Mouse (Mus musculus) MEL (cell line): ENCODE measurements around the gene Grk5. TPM values are rescaled to one million over a fixed set of nuclear protein-coding genes. Genes with fewer than 3 reads are reported as not detected.
A peak's percentile ranks its signal among the peaks of the same experiment; 100 is the strongest.

Experiments used
- DNase-seq: peaks from one replicate; pipeline ENCODE4 v3.0.0; 2011; ENCODE audit warnings: low read depth, low spot score
- H3K27ac ChIP-seq: 2 replicates; pipeline ENCODE4 v1.5.1; 2012; ENCODE audit warnings: low read depth, mild to moderate bottlenecking, control low read depth, low read length, moderate library complexity; ENCODE audit not compliant: control insufficient read depth
- H3K27me3 ChIP-seq, 2 experiments: fragments of 150-350 bp in 1 of 2; sonication (generic) in 1 of 2; 2 replicates each; pipeline ENCODE4 v1.6.1; 2012; ENCODE audit warnings: low read length in 2 of 2, mild to moderate bottlenecking in 2 of 2, improper control_type of control experiment in 1 of 2, moderate library complexity in 1 of 2; ENCODE audit not compliant: insufficient read depth in 2 of 2, control insufficient read depth in 1 of 2
- H3K36me3 ChIP-seq, 2 experiments: 2 replicates each; pipeline ENCODE4 v1.6.1; 2012 to 2014; ENCODE audit warnings: low read length in 2 of 2, improper control_type of control experiment in 1 of 2, inconsistent platforms in 1 of 2, mild to moderate bottlenecking in 1 of 2; ENCODE audit not compliant: insufficient read depth in 2 of 2, control insufficient read depth in 1 of 2
- H3K4me1 ChIP-seq, 2 experiments: fragments of 150-350 bp in 1 of 2; sonication (generic) in 1 of 2; 2 replicates each; pipeline ENCODE4 v1.6.1; 2012; ENCODE audit warnings: low read length in 2 of 2, improper control_type of control experiment in 1 of 2, mild to moderate bottlenecking in 1 of 2; ENCODE audit not compliant: insufficient read depth in 2 of 2, control insufficient read depth in 1 of 2
- H3K4me3 ChIP-seq, 2 experiments: fragments of 150-350 bp in 1 of 2; sonication (generic) in 1 of 2; 2 replicates each; pipeline ENCODE4 v1.5.1; 2012; ENCODE audit warnings: low read depth in 2 of 2, low read length in 2 of 2, mild to moderate bottlenecking in 2 of 2, moderate library complexity in 2 of 2, control low read depth in 1 of 2, improper control_type of control experiment in 1 of 2; ENCODE audit not compliant: control insufficient read depth in 1 of 2, insufficient read depth in 1 of 2
- H3K79me2 ChIP-seq: 2 replicates; pipeline ENCODE4 v1.6.1; 2012; ENCODE audit warnings: mild to moderate bottlenecking, low read length, moderate library complexity; ENCODE audit not compliant: control insufficient read depth, poor library complexity, insufficient read depth
- H3K9ac ChIP-seq: 2 replicates; pipeline ENCODE4 v1.6.1; 2012; ENCODE audit warnings: low read depth, mild to moderate bottlenecking, control low read depth, low read length, moderate library complexity; ENCODE audit not compliant: control insufficient read depth, poor library complexity, severe bottlenecking
- H3K9me3 ChIP-seq: fragments of 150-350 bp; sonication (generic); replicated peaks from 2 replicates; pipeline ENCODE4 v1.6.1; 2012; ENCODE audit warnings: mild to moderate bottlenecking, low read length, improper control_type of control experiment, moderate library complexity; ENCODE audit not compliant: insufficient read depth
- BHLHE40 ChIP-seq: IDR thresholded peaks from 2 replicates; pipeline ENCODE4 v1.6.1; 2012; ENCODE audit warnings: low read depth, mild to moderate bottlenecking, inconsistent platforms, low read length, improper control_type of control experiment, borderline replicate concordance
- CHD2 ChIP-seq: IDR thresholded peaks from 2 replicates; pipeline ENCODE4 v1.6.1; 2011; ENCODE audit warnings: low read length, improper control_type of control experiment
- CTCF ChIP-seq, 3 experiments: IDR thresholded peaks in 2 of 3; conservative IDR thresholded peaks in 1 of 3; 2 replicates each; pipeline ENCODE4 v1.5.1; 2011 to 2012; ENCODE audit warnings: low read length in 3 of 3, low read depth in 2 of 3, mild to moderate bottlenecking in 2 of 3, improper control_type of control experiment in 1 of 3, inconsistent platforms in 1 of 3, mixed read lengths in 1 of 3, moderate library complexity in 1 of 3; ENCODE audit not compliant: control insufficient read depth in 1 of 3, insufficient read depth in 1 of 3, poor library complexity in 1 of 3, severe bottlenecking in 1 of 3
- GATA1 ChIP-seq: IDR thresholded peaks from 2 replicates; pipeline ENCODE4 v1.6.1; 2011; ENCODE audit warnings: low read depth, low read length, improper control_type of control experiment
- HCFC1 ChIP-seq: IDR thresholded peaks from 2 replicates; pipeline ENCODE4 v1.6.1; 2012; ENCODE audit warnings: low read depth, mild to moderate bottlenecking, inconsistent platforms, low read length, improper control_type of control experiment, moderate library complexity
- JUND ChIP-seq: IDR thresholded peaks from 2 replicates; pipeline ENCODE4 v1.6.1; 2011; ENCODE audit warnings: low read depth, mild to moderate bottlenecking, improper control_type of control experiment, low read length
- KAT2A ChIP-seq: conservative IDR thresholded peaks from 2 replicates; pipeline ENCODE4 v1.6.1; 2012; ENCODE audit warnings: low read depth, low read length, improper control_type of control experiment, inconsistent platforms
- MAX ChIP-seq: IDR thresholded peaks from 2 replicates; pipeline ENCODE4 v1.6.1; 2011; ENCODE audit warnings: low read length, improper control_type of control experiment
- MAZ ChIP-seq: IDR thresholded peaks from 2 replicates; pipeline ENCODE4 v1.6.1; 2012; ENCODE audit warnings: low read depth, mild to moderate bottlenecking, inconsistent platforms, low read length, improper control_type of control experiment
- MEF2A ChIP-seq: IDR thresholded peaks from 2 replicates; pipeline ENCODE4 v1.6.1; 2014; ENCODE audit warnings: low read depth, mild to moderate bottlenecking, inconsistent platforms, low read length, improper control_type of control experiment; ENCODE audit not compliant: poor library complexity, insufficient replicate concordance, severe bottlenecking; ENCODE audit errors: extremely low read depth
- MXI1 ChIP-seq: IDR thresholded peaks from 2 replicates; pipeline ENCODE4 v1.6.1; 2011; ENCODE audit warnings: mild to moderate bottlenecking, low read depth, low read length, improper control_type of control experiment
- MYB ChIP-seq: IDR thresholded peaks from 2 replicates; pipeline ENCODE4 v1.6.1; 2011; ENCODE audit warnings: mild to moderate bottlenecking, low read depth, low read length, improper control_type of control experiment
- MYC ChIP-seq: IDR thresholded peaks from 2 replicates; pipeline ENCODE4 v1.6.1; 2011; ENCODE audit warnings: low read depth, mild to moderate bottlenecking, low read length, improper control_type of control experiment, moderate library complexity
- NELFE ChIP-seq: IDR thresholded peaks from 2 replicates; pipeline ENCODE4 v1.6.1; 2011; ENCODE audit warnings: low read depth, low read length, improper control_type of control experiment
- POLR2A ChIP-seq, 2 experiments: IDR thresholded peaks; 2 replicates each; pipeline ENCODE4 v1.6.1; 2011 to 2012; ENCODE audit warnings: low read length in 2 of 2, mild to moderate bottlenecking in 2 of 2, control low read depth in 1 of 2, improper control_type of control experiment in 1 of 2, low read depth in 1 of 2, moderate library complexity in 1 of 2; ENCODE audit not compliant: control insufficient read depth in 1 of 2, insufficient read depth in 1 of 2, poor library complexity in 1 of 2
- POLR2AphosphoS2 ChIP-seq: IDR thresholded peaks from 2 replicates; pipeline ENCODE4 v1.6.1; 2011; ENCODE audit warnings: low read length, improper control_type of control experiment
- RAD21 ChIP-seq: IDR thresholded peaks from 2 replicates; pipeline ENCODE4 v1.6.1; 2011; ENCODE audit warnings: mild to moderate bottlenecking, low read depth, low read length, improper control_type of control experiment
- RCOR1 ChIP-seq: IDR thresholded peaks from 2 replicates; pipeline ENCODE4 v1.6.1; 2012; ENCODE audit warnings: low read depth, mild to moderate bottlenecking, inconsistent platforms, low read length, improper control_type of control experiment
- SIN3A ChIP-seq: IDR thresholded peaks from 2 replicates; pipeline ENCODE4 v1.6.1; 2012; ENCODE audit warnings: low read length, improper control_type of control experiment, inconsistent platforms
- SMC3 ChIP-seq: IDR thresholded peaks from 2 replicates; pipeline ENCODE4 v1.6.1; 2011; ENCODE audit warnings: low read depth, low read length, improper control_type of control experiment
- TAL1 ChIP-seq: IDR thresholded peaks from 2 replicates; pipeline ENCODE4 v1.6.1; 2012; ENCODE audit warnings: mild to moderate bottlenecking, inconsistent platforms, low read length, moderate library complexity, mixed read lengths
- TBP ChIP-seq: IDR thresholded peaks from 2 replicates; pipeline ENCODE4 v1.8.0; 2011; ENCODE audit warnings: low read depth, low read length, improper control_type of control experiment
- TCF12 ChIP-seq: IDR thresholded peaks from 2 replicates; pipeline ENCODE4 v1.6.1; 2014; ENCODE audit warnings: low read depth, mild to moderate bottlenecking, inconsistent platforms, low read length, improper control_type of control experiment, moderate library complexity
- UBTF ChIP-seq: IDR thresholded peaks from 2 replicates; pipeline ENCODE4 v1.6.1; 2012; ENCODE audit warnings: low read depth, mild to moderate bottlenecking, inconsistent platforms, low read length, improper control_type of control experiment, moderate library complexity, borderline replicate concordance; ENCODE audit not compliant: insufficient read depth
- USF1 ChIP-seq: IDR thresholded peaks from 2 replicates; pipeline ENCODE4 v1.6.1; 2014; ENCODE audit warnings: low read depth, mild to moderate bottlenecking, inconsistent platforms, low read length, improper control_type of control experiment, moderate library complexity
- USF2 ChIP-seq, 2 experiments: IDR thresholded peaks; 2 replicates each; pipeline ENCODE4 v1.6.1; 2011 to 2012; ENCODE audit warnings: improper control_type of control experiment in 2 of 2, low read length in 2 of 2, borderline replicate concordance in 1 of 2, inconsistent platforms in 1 of 2, low read depth in 1 of 2, mild to moderate bottlenecking in 1 of 2; ENCODE audit not compliant: insufficient read depth in 1 of 2
- ZC3H11A ChIP-seq: IDR thresholded peaks from 2 replicates; pipeline ENCODE4 v1.6.1; 2012; ENCODE audit warnings: low read depth, mild to moderate bottlenecking, inconsistent platforms, low read length, improper control_type of control experiment
- ZNF384 ChIP-seq: IDR thresholded peaks from 2 replicates; pipeline ENCODE4 v1.6.1; 2012; ENCODE audit warnings: low read depth, mild to moderate bottlenecking, inconsistent platforms, low read length, improper control_type of control experiment
- polyA plus RNA-seq, 2 experiments: library from polyadenylated mRNA; stranded (reverse) in 1 of 2; unstranded in 1 of 2; fragments of >175 nt in 1 of 2; fragments of >200 nt in 1 of 2; gene quantifications; 2 replicates each; pipeline versions ENCODE4 v1.2.1 to v1.2.4; 2012; ENCODE audit warnings: low replicate concordance in 2 of 2, low read depth in 1 of 2; ENCODE audit not compliant: insufficient read length in 2 of 2, insufficient read depth in 1 of 2, missing spikeins in 1 of 2
- total RNA-seq: library from RNA; depleted of rRNA; stranded (reverse); fragments of 300-350 nt; gene quantifications from 2 replicates; pipeline ENCODE4 v1.2.3, GENCODE M21; 2012

Gene Grk5
- total and polyA plus RNA-seq, 3 experiments, result 4.2 to 8.1 TPM; not detected in 1

- TF ChIP-seq MXI1 (peak; percentile 81), ZNF384 (no peak), ZC3H11A (no peak), POLR2A (IDR thresholded peaks at IDR 0.05; ENCODE audit: control insufficient read depth in 1 of 2, insufficient read depth in 1 of 2, low read depth in 1 of 2, low read length in 2 of 2, poor library complexity in 1 of 2) (peak; percentile 94 to 97), KAT2A (no peak), CHD2 (no peak), JUND (no peak), TCF12 (peak; percentile 75), MAZ (no peak), HCFC1 (peak; percentile 63; the same call in 1 of the 2 replicates), POLR2AphosphoS2 (peak; percentile 94), SIN3A (no peak; the same call in 1 of the 2 replicates), NELFE (peak; percentile 94), CTCF (IDR thresholded peaks at IDR 0.05 in 2 of 3, conservative IDR thresholded peaks at IDR 0.05 in 1 of 3; ENCODE audit: control insufficient read depth in 1 of 3, insufficient read depth in 1 of 3, low read depth in 2 of 3, low read length in 3 of 3, poor library complexity in 1 of 3, severe bottlenecking in 1 of 3) (no peak), SMC3 (no peak), UBTF (peak; percentile 76; the same call in 1 of the 2 replicates), MYB (no peak)
Observed at GRCm38 (mm10) chr19:60874064-60874694, 15.4 kb upstream of the Grk5 start, which contains the start of gene Prdx3 (continued).

- Histone ChIP-seq H3K4me3 (no peak overlapping the region), H3K36me3 (peaks cover 0 to 11% of the 10 kb centered on the region in 2 experiments; a peak in 2 of 4 replicates), H3K27ac (no peak overlapping the region), H3K27me3 (no peaks in the 10 kb centered on the region), H3K79me2 (no peaks in the 10 kb centered on the region), H3K9me3 (no peaks in the 10 kb centered on the region), H3K9ac (no peak overlapping the region), H3K4me1 (peaks cover 5 to 7% of the 10 kb centered on the region in 2 experiments)
- no peak for DNase-seq
- no peak for TF ChIP-seq TCF12
- no peak for TF ChIP-seq USF2 (IDR thresholded peaks at IDR 0.05; ENCODE audit: borderline replicate concordance in 1 of 2, insufficient read depth in 1 of 2, low read depth in 1 of 2, low read length in 2 of 2)
- TF ChIP-seq ZC3H11A, result no peak
- TF ChIP-seq HCFC1, result no peak
- TF ChIP-seq CTCF (IDR thresholded peaks at IDR 0.05 in 2 of 3, conservative IDR thresholded peaks at IDR 0.05 in 1 of 3; ENCODE audit: control insufficient read depth in 1 of 3, insufficient read depth in 1 of 3, low read depth in 2 of 3, low read length in 3 of 3, poor library complexity in 1 of 3, severe bottlenecking in 1 of 3), result peak in 2 of 3 experiments; percentile 10 to 21; a peak in 3 of 6 replicates
- no peak for TF ChIP-seq ZNF384
- TF ChIP-seq NELFE, result no peak
- no peak for TF ChIP-seq RCOR1
- no peak for TF ChIP-seq BHLHE40
- no peak for TF ChIP-seq MAZ
- TF ChIP-seq MEF2A, result no peak
- TF ChIP-seq MAX, result no peak
- peak; percentile 26 for TF ChIP-seq RAD21
- no peak for TF ChIP-seq TBP
- TF ChIP-seq MYC, result no peak
- no peak for TF ChIP-seq TAL1
- no peak for TF ChIP-seq GATA1
- no peak for TF ChIP-seq USF1
- TF ChIP-seq SIN3A, result no peak
- TF ChIP-seq SMC3, result peak; percentile 25
- no peak for TF ChIP-seq KAT2A
- TF ChIP-seq, all 39 proteins: peak for 3
Observed at GRCm38 (mm10) chr19:60883129-60883528, 6.4 kb upstream of the Grk5 start.
